Mouse (Mus musculus) ES-E14 (cell line): Measurements from ENCODE around the gene Srpk2. TPM values are rescaled to one million over a fixed set of nuclear protein-coding genes. Genes with fewer than 3 reads are reported as not detected.

Source experiments
- DNase-seq: peaks from one replicate; pipeline ENCODE4 v3.0.0-alpha.2; 2013; ENCODE audit warnings: low read depth, low spot score
- H3K27ac ChIP-seq: 2 replicates; pipeline ENCODE4 v1.5.1; 2012; ENCODE audit warnings: low read depth, mild to moderate bottlenecking, low read length, moderate library complexity, mixed read lengths; ENCODE audit not compliant: poor library complexity, insufficient read depth, severe bottlenecking
- H3K36me3 ChIP-seq: 2 replicates; pipeline ENCODE4 v1.6.1; 2012; ENCODE audit warnings: mild to moderate bottlenecking, low read length, moderate library complexity, mixed read lengths; ENCODE audit not compliant: control insufficient read depth, poor library complexity, insufficient read depth, severe bottlenecking
- H3K4me1 ChIP-seq, 2 experiments: fragments of 150-350 bp in 1 of 2; sonication (generic) in 1 of 2; 2 replicates each; pipeline ENCODE4 v1.6.1; 2012; ENCODE audit warnings: low read length in 2 of 2, mild to moderate bottlenecking in 1 of 2, mixed read lengths in 1 of 2; ENCODE audit not compliant: control insufficient read depth in 2 of 2, insufficient read depth in 2 of 2, poor library complexity in 1 of 2
- H3K4me3 ChIP-seq, 2 experiments: fragments of 150-350 bp in 1 of 2; sonication (generic) in 1 of 2; 2 replicates each; pipeline ENCODE4 v1.5.1; 2012; ENCODE audit warnings: low read length in 2 of 2, low read depth in 1 of 2, mild to moderate bottlenecking in 1 of 2, mixed read lengths in 1 of 2; ENCODE audit not compliant: insufficient read depth in 1 of 2, poor library complexity in 1 of 2, severe bottlenecking in 1 of 2
- H3K9ac ChIP-seq: 2 replicates; pipeline ENCODE4 v1.6.1; 2012; ENCODE audit warnings: low read depth, mild to moderate bottlenecking, low read length, mixed read lengths; ENCODE audit not compliant: poor library complexity, insufficient read depth, severe bottlenecking
- H3K9me3 ChIP-seq: fragments of 150-350 bp; sonication (generic); 2 replicates; pipeline ENCODE4 v1.6.1; 2012; ENCODE audit warnings: low read depth, mild to moderate bottlenecking, low read length; ENCODE audit not compliant: control insufficient read depth, insufficient read depth
- CHD2 ChIP-seq: IDR thresholded peaks from 2 replicates; pipeline ENCODE4 v1.6.1; 2014; ENCODE audit warnings: mild to moderate bottlenecking, low read depth, low read length, inconsistent platforms
- HCFC1 ChIP-seq: IDR thresholded peaks from 2 replicates; pipeline ENCODE4 v1.6.1; 2012; ENCODE audit warnings: low read length, inconsistent platforms, borderline replicate concordance; ENCODE audit not compliant: insufficient read depth
- MAFK ChIP-seq: IDR thresholded peaks from 2 replicates; pipeline ENCODE4 v1.6.1; 2014; ENCODE audit warnings: mild to moderate bottlenecking, low read depth, low read length, inconsistent platforms; ENCODE audit not compliant: insufficient read depth
- ZC3H11A ChIP-seq: IDR thresholded peaks from 2 replicates; pipeline ENCODE4 v1.6.1; 2012; ENCODE audit warnings: low read depth, mild to moderate bottlenecking, inconsistent platforms, low read length, borderline replicate concordance
- ZNF384 ChIP-seq: IDR thresholded peaks from 2 replicates; pipeline ENCODE4 v1.6.1; 2012; ENCODE audit warnings: low read depth, low read length, inconsistent platforms
- in situ Hi-C, 2 experiments: fragments of 600-800 bp; cut with MboI; formaldehyde crosslinking; loops; one replicate each; pipeline ENCODE4 v1.15.1; 2025; ENCODE audit warnings: low sequenced_read_pairs in 2 of 2, inconsistent platforms in 1 of 2; ENCODE audit not compliant: unreplicated experiment in 2 of 2
- total RNA-seq: library from RNA; depleted of rRNA; stranded (reverse); fragments of 300-350 nt; gene quantifications from 2 replicates; pipeline ENCODE4 v1.2.3, GENCODE M21; 2012

Gene Srpk2
- total RNA-seq, 1 experiment = 23.3 TPM

DNA sequence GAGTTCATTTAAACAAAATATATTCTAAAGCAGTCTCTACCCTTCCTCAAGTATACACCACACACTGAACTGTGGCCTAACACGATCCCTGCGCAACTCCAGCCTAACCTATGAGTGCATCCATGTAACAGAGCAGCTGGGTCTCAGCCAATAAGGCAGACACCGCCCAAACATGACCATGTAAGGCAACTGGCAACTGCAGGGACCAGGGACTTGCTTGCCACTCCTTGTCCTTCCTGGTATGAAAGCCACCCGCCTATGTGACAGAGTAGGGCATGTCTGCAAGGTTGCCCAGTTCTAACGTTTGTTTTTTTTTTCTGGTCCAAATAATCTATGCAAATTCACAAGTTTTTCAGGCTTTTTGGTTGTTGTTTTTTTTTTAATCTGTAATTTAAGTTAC lies 132.7 kb downstream of the Srpk2 start:
- H3K9me3 ChIP-seq = no peaks in the 10 kb centered on the region
- no peak overlapping the region for H3K27ac ChIP-seq
- in situ Hi-C loops = no loop called here
- no peak overlapping the region for H3K9ac ChIP-seq
- H3K36me3 ChIP-seq = peaks cover 3% of the 10 kb centered on the region; the same call in 1 of the 2 replicates
- TF ChIP-seq HCFC1 (no peak), ZNF384 (no peak), MAFK (no peak), ZC3H11A (no peak), CHD2 (no peak)
- H3K4me3 ChIP-seq = no peak overlapping the region
- no peak for DNase-seq
- peaks cover 0 to 1% of the 10 kb centered on the region in 2 experiments; a peak in 1 of 4 replicates for H3K4me1 ChIP-seq

DNA sequence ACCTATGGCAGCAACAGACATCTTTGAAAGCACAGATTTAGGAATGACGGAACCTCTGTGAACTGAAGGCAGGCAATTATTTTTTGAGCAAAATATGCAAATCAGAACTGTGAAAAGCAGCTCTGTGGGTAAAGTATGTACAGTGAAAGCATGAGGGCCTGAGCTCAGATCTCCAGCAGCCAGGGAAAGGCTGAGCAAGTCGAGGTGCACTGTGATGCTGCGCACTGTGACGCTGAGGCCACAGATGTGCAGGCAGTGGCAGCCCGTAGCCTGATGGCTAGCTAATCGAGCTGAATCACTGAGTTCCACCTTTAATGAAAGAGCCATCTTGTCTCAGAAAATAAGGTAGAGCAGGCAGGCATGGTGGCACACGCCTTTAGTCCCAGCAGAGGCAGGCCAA lies 148.7 kb downstream of the Srpk2 start:
- no peak for DNase-seq
- in situ Hi-C loops = no loop called here
- Histone ChIP-seq H3K36me3 (peaks cover 1% of the 10 kb centered on the region; the same call in 1 of the 2 replicates), H3K27ac (no peak overlapping the region), H3K9ac (no peak overlapping the region), H3K9me3 (no peaks in the 10 kb centered on the region), H3K4me3 (no peak overlapping the region), H3K4me1 (no peaks in the 10 kb centered on the region)
- TF ChIP-seq ZC3H11A (no peak), MAFK (no peak), ZNF384 (no peak)

DNA sequence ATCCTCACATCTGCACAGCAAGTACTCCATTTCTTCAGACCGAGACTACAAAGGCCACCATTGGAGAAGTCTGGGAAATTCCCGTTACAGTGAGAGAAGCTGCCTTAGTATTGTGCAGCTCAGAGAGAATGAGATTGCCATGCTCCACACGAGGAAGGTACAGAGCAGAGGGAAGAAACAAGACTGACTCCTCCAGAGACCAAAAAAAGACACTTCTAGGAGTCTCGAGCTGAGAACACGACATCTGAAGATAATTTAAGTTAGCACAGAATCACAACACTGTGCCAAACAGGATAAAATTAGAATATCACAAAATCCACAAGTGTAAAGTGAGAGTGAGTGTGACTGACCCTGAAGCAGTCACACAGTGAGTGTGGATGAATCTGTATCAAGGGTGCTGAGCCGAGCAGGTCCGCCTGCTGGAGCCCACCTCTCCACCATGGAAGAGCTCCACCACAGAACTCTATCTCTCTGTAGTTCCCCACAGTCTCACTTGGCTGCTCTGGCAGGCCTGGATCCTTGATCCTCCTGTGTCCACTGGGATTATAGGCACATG lies 152.8 kb downstream of the Srpk2 start:
- Histone ChIP-seq H3K27ac (no peak overlapping the region), H3K4me3 (no peak overlapping the region), H3K36me3 (peaks cover 5% of the 10 kb centered on the region; the same call in 1 of the 2 replicates), H3K9me3 (no peaks in the 10 kb centered on the region), H3K9ac (no peak overlapping the region), H3K4me1 (no peaks in the 10 kb centered on the region)
- no peak for DNase-seq
- TF ChIP-seq CHD2 = no peak
- in situ Hi-C loops = no loop called here

DNA sequence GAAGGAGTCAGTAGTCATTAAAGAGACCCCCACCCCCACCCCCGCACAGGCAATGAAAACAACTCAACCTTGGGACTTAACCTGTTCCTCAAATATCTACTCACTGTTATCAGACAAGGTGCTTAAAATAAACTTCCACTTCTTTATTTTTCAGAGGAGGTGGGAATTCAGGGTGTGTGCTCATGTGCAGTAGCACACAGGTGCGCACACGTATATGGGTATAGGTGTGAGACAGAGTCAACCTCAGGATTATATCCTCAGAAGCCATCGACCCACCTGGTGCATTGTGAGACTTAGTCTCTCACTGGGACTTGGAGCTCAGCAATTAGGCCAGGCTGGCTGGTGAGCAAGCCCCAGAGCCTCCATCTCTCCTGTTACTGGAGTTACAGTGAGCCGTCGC lies 153.3 kb downstream of the Srpk2 start:
- in situ Hi-C loops = no loop called here
- no peaks in the 10 kb centered on the region for H3K9me3 ChIP-seq
- no peak for DNase-seq
- H3K27ac ChIP-seq = no peak overlapping the region
- H3K36me3 ChIP-seq = peaks cover 5% of the 10 kb centered on the region; the same call in 1 of the 2 replicates
- H3K9ac ChIP-seq = no peak overlapping the region
- H3K4me3 ChIP-seq = no peak overlapping the region
- no peaks in the 10 kb centered on the region for H3K4me1 ChIP-seq
- no peak for TF ChIP-seq CHD2
- TF ChIP-seq HCFC1 = no peak
- no peak for TF ChIP-seq ZC3H11A
- TF ChIP-seq MAFK = no peak
- no peak for TF ChIP-seq ZNF384

DNA sequence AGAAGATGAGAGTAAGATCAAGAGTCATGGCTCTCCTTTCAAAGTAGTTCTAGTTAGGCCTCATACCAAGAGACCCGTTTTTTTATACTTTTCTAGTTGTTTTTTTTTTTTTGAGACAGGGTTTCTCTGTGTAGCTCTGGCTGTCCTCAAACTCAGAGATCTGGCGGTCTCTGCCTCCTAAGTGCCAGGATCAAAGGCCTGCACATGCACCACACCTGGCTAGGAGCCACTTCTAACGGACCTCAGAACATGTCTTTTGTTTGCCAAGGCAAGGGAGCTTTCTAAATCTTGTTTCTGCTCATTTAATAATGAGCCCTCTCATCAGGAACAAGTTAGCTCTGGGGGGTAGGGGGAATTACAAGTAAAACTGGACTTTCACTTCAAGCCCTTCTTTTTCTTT lies 159.8 kb downstream of the Srpk2 start:
- no peak for DNase-seq
- TF ChIP-seq HCFC1 = no peak
- in situ Hi-C loops = no loop called here
- H3K36me3 ChIP-seq = peaks cover 9% of the 10 kb centered on the region; the same call in 1 of the 2 replicates
- no peak overlapping the region for H3K9ac ChIP-seq
- no peak overlapping the region for H3K4me3 ChIP-seq
- no peak overlapping the region for H3K27ac ChIP-seq
- H3K4me1 ChIP-seq = no peaks in the 10 kb centered on the region
- no peaks in the 10 kb centered on the region for H3K9me3 ChIP-seq
